Mouse (Mus musculus) kidney, embryonic 15.5 days (tissue): ENCODE results near the gene Ucn3. TPM values are rescaled to one million over a fixed set of nuclear protein-coding genes. Genes with fewer than 3 reads are reported as not detected.

ENCODE experiments used
- ATAC-seq: fragments of 200-750 bp; cut with Nextera tagmentation; replicated peaks from 2 replicates; pipeline ENCODE4 v1.8.0; 2017; ENCODE audit warnings: moderate TSS enrichment; ENCODE audit not compliant: low FRiP score
- H3K27ac ChIP-seq: fragments of 300-500 bp; sonication (generic); 2 replicates; pipeline ENCODE4 v1.5.1; 2015; ENCODE audit warnings: mild to moderate bottlenecking, inconsistent platforms
- H3K27me3 ChIP-seq: fragments of 300-500 bp; sonication (generic); 2 replicates; pipeline ENCODE4 v1.6.1; 2015; ENCODE audit warnings: inconsistent platforms
- H3K36me3 ChIP-seq: fragments of 300-500 bp; sonication (generic); 2 replicates; pipeline ENCODE4 v1.6.1; 2015; ENCODE audit warnings: inconsistent platforms
- H3K4me1 ChIP-seq: fragments of 300-500 bp; sonication (generic); 2 replicates; pipeline ENCODE4 v1.6.1; 2015; ENCODE audit warnings: inconsistent platforms
- H3K4me2 ChIP-seq: fragments of 300-500 bp; sonication (generic); 2 replicates; pipeline ENCODE4 v1.6.1; 2015; ENCODE audit warnings: moderate library complexity, mild to moderate bottlenecking, inconsistent platforms
- H3K4me3 ChIP-seq: fragments of 300-500 bp; sonication (generic); replicated peaks from 2 replicates; pipeline ENCODE4 v1.5.1; 2015; ENCODE audit warnings: mild to moderate bottlenecking, inconsistent platforms
- H3K9ac ChIP-seq: fragments of 300-500 bp; sonication (generic); 2 replicates; pipeline ENCODE4 v1.6.1; 2015; ENCODE audit warnings: mild to moderate bottlenecking, inconsistent platforms
- H3K9me3 ChIP-seq: fragments of 300-500 bp; sonication (generic); replicated peaks from 2 replicates; pipeline ENCODE4 v1.6.1; 2016; ENCODE audit warnings: inconsistent platforms
- WGBS: fragments of 180-500 bp; shearing (Covaris S2); methylation state at CpG from one replicate; pipeline ENCODE4 v1.1.7; 2015; ENCODE audit warnings: mixed read lengths; 5-methylcytosine and 5-hydroxymethylcytosine counted together
- polyA plus RNA-seq: library from polyadenylated mRNA; unstranded; fragments of >200 nt; fragmentation: Nextera tagmentation; extraction: Ambion mirVana; gene quantifications from 2 replicates; pipeline ENCODE4 v1.2.1, GENCODE M21; 2015

The Ucn3 gene
- not detected in 2 replicates for polyA plus RNA-seq

DNA sequence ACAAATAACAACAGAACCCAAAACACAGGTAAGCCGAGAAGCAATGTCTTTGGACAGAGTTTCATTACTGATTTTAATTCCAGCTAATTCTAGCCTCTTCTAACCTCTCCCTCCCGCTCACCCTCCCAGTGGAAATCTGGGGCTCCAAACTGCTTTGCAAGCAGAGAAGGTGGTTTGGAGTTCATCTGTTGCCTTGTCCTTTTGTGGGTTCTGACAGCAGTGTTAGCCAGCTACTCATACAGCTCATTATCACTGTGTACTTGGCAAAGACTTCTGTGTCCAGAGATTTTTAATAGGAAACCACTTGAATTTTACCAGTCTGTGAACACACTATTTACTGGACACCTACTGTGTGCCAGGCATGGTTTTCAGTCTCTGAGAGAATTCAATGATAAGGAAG, at the start of gene Ucn3:
Gene Ucn3, minus strand, starts transcription at position 101 of the 400 bp plus-strand sequence.
- Histone ChIP-seq H3K36me3 (no peaks in the 10 kb centered on the region), H3K9me3 (no peaks in the 10 kb centered on the region), H3K4me3 (no peak within 1 kb of the TSS), H3K4me2 (no peak within 1 kb of the TSS), H3K4me1 (no peaks in the 10 kb centered on the region), H3K9ac (no peak within 1 kb of the TSS), H3K27me3 (no peaks in the 10 kb centered on the region), H3K27ac (no peak within 1 kb of the TSS)
- WGBS = 59% methylated on average over 2 of the region's 2 CpGs
- ATAC-seq = no peak

DNA sequence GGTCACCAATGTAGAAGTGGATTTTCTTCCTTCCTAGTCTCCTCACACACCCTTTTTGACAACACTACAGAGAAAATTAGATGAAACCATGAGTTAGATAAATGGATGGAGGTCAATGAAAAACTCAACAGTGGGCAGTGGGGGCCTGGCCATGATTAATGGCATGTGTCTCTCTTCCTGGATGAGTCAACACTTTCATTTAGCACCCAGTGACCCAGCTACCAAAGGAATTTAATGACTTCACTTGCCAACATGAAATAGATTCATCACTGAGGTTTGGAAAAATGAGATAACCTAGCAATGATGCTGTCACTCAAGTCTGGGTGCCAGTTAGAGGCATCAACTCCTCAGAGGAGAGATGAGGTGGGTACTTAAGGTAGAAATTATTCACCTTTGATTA, 46.9 kb upstream of the Ucn3 start:
- Histone ChIP-seq H3K36me3 (no peaks in the 10 kb centered on the region), H3K4me1 (no peaks in the 10 kb centered on the region)

DNA sequence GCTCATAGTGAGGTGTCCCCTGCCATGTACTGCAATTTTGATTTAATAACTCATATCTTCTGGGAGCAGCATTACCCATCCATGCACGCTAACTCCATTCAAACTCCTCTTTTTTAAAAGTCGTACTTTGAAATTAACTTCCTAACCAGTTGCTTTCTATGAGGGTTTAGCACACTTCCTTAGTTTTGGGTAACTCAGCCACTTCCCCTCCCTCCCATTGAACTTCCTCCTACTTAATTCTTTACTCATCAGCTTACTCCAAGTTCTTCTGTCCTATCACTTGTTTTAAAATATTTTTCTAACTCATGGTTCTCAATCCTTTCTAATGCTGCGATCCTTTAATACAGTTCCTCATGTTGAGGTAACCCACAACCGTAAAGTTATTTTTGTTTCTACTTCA, 23.7 kb upstream of the Ucn3 start:
- Histone ChIP-seq H3K36me3 (no peaks in the 10 kb centered on the region), H3K4me3 (no peak overlapping the region), H3K27me3 (no peaks in the 10 kb centered on the region), H3K9ac (no peak overlapping the region), H3K4me1 (no peaks in the 10 kb centered on the region), H3K27ac (no peak overlapping the region), H3K4me2 (no peak overlapping the region), H3K9me3 (no peaks in the 10 kb centered on the region)
- no peak for ATAC-seq
- 83% methylated on average over 4 of the region's 4 CpGs for WGBS

More for the DNA sequence above, 46.9 kb upstream of the Ucn3 start:
- H3K27me3 ChIP-seq = no peaks in the 10 kb centered on the region
- no peaks in the 10 kb centered on the region for H3K9me3 ChIP-seq
- H3K9ac ChIP-seq = no peak overlapping the region
- no peak overlapping the region for H3K4me3 ChIP-seq
- no peak overlapping the region for H3K27ac ChIP-seq
- H3K4me2 ChIP-seq = no peak overlapping the region
- no peak for ATAC-seq

DNA sequence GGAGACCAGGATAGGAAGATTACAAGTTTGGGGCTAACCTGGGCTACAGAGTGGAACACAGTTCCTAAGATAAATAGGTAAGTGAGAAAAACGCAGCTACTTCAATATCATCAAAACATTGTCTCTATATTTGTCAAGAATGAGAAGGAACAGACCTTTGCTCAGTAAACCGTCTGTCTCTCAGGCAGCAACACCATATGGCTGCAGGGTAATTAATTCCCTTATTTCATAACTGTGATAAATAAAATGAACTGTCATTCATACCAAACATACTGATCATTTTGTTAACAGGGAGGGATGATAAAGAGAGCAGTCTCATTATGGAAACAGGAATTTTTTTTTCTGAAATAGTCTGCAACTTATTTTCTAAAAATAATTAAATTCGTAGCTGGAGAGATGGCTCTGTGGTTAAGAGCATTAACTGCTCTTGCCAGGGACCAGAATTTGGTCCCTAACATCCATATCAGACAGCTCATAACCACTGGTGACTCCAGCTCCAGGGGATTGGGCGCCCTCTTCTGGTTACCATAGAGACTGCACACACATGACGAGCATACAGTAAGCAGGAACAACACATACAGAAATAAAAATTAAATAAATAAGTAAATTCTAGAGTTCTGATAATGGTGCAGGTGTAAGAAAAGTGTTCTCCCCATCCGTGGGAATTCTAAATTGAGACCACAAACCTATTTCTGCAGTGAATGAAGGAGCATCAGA, 6.2 kb upstream of the Ucn3 start:
- H3K36me3 ChIP-seq = no peaks in the 10 kb centered on the region
- no peak overlapping the region for H3K9ac ChIP-seq
- no peaks in the 10 kb centered on the region for H3K9me3 ChIP-seq
- no peak for ATAC-seq
- H3K4me1 ChIP-seq = no peaks in the 10 kb centered on the region
- H3K4me2 ChIP-seq = no peak overlapping the region
- H3K4me3 ChIP-seq = no peak overlapping the region
- H3K27me3 ChIP-seq = no peaks in the 10 kb centered on the region
- 78% methylated on average over 6 of the region's 6 CpGs for WGBS
- H3K27ac ChIP-seq = no peak overlapping the region

DNA sequence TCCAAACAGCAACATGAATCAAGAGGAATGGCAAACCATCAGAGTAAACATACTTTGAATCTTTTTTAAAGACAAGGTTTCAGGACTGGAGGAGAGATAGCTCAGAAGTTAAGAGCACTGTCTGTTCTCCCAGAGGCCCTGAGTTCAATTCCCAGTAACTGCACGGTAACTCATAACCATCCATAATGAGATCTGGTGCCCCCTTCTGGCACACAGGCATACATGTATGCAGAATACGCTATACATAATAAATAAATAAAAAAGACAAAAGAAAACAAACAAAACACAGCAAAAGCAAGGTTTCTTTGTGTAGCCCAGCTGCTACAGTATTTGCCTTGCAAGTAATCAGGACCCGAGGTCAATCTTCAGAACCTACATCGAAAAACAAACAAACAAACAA, 4.3 kb upstream of the Ucn3 start:
- Histone ChIP-seq H3K9me3 (no peaks in the 10 kb centered on the region), H3K4me3 (no peak overlapping the region), H3K27me3 (no peaks in the 10 kb centered on the region), H3K4me1 (no peaks in the 10 kb centered on the region), H3K9ac (no peak overlapping the region), H3K36me3 (no peaks in the 10 kb centered on the region), H3K4me2 (no peak overlapping the region), H3K27ac (no peak overlapping the region)
- 90% methylated on average over 4 of the region's 4 CpGs for WGBS
- ATAC-seq = no peak

DNA sequence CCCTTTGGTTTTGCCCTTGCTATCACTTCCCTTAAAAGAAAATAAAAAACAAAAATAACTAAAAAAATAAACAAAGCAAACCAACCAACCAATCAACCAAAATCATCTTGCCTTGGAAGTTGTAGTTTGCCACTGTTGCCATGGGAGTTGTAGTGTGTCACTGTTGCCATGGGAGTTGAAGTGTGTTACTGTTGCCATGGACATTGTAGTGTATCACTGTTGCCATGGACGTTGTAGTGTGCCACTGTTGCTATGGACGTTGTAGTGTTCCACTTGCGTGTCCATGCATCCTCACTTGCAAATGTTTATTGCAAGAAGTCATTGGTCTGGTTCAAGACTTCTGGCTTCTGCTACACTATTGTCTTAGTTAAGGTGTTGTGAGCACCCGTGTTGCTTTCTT, 2.1 kb upstream of the Ucn3 start:
- H3K9ac ChIP-seq = no peak overlapping the region
- H3K36me3 ChIP-seq = no peaks in the 10 kb centered on the region
- H3K27me3 ChIP-seq = no peaks in the 10 kb centered on the region
- no peaks in the 10 kb centered on the region for H3K9me3 ChIP-seq
- H3K4me3 ChIP-seq = no peak overlapping the region
- H3K27ac ChIP-seq = no peak overlapping the region
- 91% methylated on average over 4 of the region's 4 CpGs for WGBS
- no peak for ATAC-seq
- H3K4me1 ChIP-seq = no peaks in the 10 kb centered on the region
- no peak overlapping the region for H3K4me2 ChIP-seq

GRCm38 (mm10) chr13:3944699-3945098, 450 bp downstream of the Ucn3 start:
- Histone ChIP-seq H3K4me3 (no peak overlapping the region), H3K4me2 (no peak overlapping the region), H3K36me3 (no peaks in the 10 kb centered on the region), H3K9me3 (no peaks in the 10 kb centered on the region), H3K27me3 (no peaks in the 10 kb centered on the region), H3K27ac (no peak overlapping the region), H3K9ac (no peak overlapping the region), H3K4me1 (no peaks in the 10 kb centered on the region)
- 58% methylated on average over 7 of the region's 7 CpGs for WGBS
- no peak for ATAC-seq

DNA sequence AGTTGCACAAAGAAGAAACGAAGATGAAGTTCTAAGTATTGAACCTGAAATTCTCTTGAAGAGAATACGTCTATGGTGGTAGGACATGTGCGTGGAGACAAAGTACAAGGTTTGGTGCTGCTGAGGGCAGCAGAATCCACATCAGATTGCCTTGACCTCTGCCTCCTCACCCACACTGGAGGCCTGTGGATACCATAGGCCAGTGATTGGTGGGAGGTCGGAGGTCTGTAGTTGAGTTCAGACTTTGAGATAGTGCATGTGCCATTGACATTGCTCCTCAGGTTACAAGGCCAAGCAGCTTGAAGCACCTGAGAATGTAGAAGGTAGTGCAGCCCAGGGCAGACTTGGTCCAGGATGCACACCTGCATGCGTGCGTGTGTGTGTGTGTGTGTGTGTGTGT, 19.1 kb downstream of the Ucn3 start:
- no peak overlapping the region for H3K4me2 ChIP-seq

DNA sequence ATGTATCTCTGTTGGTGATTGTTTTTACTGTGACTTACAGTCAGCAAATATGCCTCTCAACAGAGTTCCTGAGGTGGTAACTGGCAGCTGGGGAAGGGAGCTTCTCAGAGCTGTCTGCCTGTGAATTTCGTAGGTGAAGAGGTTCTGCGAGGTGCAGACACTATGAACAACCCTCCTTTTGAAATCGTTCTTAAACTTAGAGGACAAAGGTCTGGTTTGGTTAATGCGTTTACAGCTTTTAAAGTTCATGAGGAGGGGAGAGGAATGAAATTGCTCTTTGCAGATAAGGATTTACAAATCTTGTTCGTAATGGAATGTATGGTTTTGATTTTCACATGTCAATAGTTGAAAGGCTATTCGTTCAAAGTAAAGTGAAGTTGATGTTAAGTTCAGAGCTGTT, 19.5 kb downstream of the Ucn3 start:
- Histone ChIP-seq H3K36me3 (no peaks in the 10 kb centered on the region), H3K9ac (no peak overlapping the region), H3K4me3 (no peak overlapping the region), H3K9me3 (no peaks in the 10 kb centered on the region), H3K4me2 (no peak overlapping the region), H3K27me3 (no peaks in the 10 kb centered on the region), H3K27ac (no peak overlapping the region), H3K4me1 (no peaks in the 10 kb centered on the region)
- ATAC-seq = no peak
- WGBS = 78% methylated on average over 6 of the region's 6 CpGs

More for the DNA sequence above, 19.1 kb downstream of the Ucn3 start:
- Histone ChIP-seq H3K4me3 (no peak overlapping the region), H3K9me3 (no peaks in the 10 kb centered on the region), H3K36me3 (no peaks in the 10 kb centered on the region), H3K9ac (no peak overlapping the region), H3K4me1 (no peaks in the 10 kb centered on the region), H3K27ac (no peak overlapping the region), H3K27me3 (no peaks in the 10 kb centered on the region)
- WGBS = 83% methylated on average over 6 of the region's 6 CpGs
- no peak for ATAC-seq

- Histone ChIP-seq H3K27ac (no peak overlapping the region), H3K9me3 (no peaks in the 10 kb centered on the region), H3K4me1 (no peaks in the 10 kb centered on the region), H3K27me3 (no peaks in the 10 kb centered on the region), H3K9ac (no peak overlapping the region), H3K4me3 (no peak overlapping the region), H3K36me3 (no peaks in the 10 kb centered on the region), H3K4me2 (no peak overlapping the region)
- whole genome bisulfite sequencing = 83% methylated on average over 5 of the region's 5 CpGs
- no peak for ATAC-seq
Measured at GRCm38 (mm10) chr13:3924483-3924882, 20.7 kb downstream of the Ucn3 start.

DNA sequence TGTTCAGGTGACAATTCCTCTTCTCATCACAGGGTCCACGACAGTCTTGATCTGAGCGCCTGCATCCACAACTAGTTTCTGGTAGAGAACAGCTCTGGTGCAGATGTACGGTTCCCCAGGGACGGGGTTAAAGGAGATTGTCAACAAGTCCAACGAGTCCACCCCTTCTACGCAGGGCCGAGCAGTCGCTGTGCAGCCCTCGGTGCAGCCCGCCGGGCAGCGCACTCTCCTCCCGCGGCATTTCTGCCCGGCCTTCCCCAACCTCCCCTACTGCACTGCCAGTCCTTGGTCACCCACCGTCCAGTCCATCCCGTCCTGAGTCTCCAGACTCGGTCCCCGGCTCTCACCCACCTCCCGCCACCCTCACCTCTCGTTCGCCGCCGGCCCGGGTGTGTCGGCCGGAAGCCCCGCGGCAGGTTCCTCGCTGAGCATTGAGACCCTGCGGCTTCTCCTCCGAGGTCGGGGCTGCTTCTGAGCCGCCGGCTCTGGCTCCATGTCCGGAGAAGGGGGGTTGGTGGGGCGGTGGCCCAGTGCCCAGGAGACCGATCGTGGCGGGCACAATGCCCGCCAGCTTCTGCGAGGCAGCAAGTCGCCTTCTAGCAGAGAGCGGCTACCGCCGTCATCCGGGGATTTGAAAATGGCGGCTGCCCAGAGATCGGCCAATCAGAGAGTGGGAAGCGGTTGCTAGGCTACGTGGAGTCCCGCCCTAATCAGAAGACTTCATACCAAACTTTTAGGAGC, 27.4 kb downstream of the Ucn3 start, which contains the start of the genes Net1 and Tubal3:
Gene Net1, minus strand, starts transcription at position 650 of the 741 bp plus-strand sequence.
Gene Tubal3, plus strand, starts transcription at position 704 of the 741 bp plus-strand sequence.
- peak within 1 kb of the TSS; percentile 69 for H3K9ac ChIP-seq
- H3K4me1 ChIP-seq = peaks cover 11% of the 10 kb centered on the region; the same call in 1 of the 2 replicates
- H3K27ac ChIP-seq = peak within 1 kb of the TSS; percentile 84
- no peaks in the 10 kb centered on the region for H3K9me3 ChIP-seq
- peak within 1 kb of the TSS; percentile 80 for H3K4me3 ChIP-seq
- under 1% methylated on average over 52 of the region's 52 CpGs for WGBS
- peaks cover 17% of the 10 kb centered on the region for H3K36me3 ChIP-seq
- peak within 1 kb of the TSS; percentile 69 for H3K4me2 ChIP-seq
- no peaks in the 10 kb centered on the region for H3K27me3 ChIP-seq
- ATAC-seq = peak; percentile 99

DNA sequence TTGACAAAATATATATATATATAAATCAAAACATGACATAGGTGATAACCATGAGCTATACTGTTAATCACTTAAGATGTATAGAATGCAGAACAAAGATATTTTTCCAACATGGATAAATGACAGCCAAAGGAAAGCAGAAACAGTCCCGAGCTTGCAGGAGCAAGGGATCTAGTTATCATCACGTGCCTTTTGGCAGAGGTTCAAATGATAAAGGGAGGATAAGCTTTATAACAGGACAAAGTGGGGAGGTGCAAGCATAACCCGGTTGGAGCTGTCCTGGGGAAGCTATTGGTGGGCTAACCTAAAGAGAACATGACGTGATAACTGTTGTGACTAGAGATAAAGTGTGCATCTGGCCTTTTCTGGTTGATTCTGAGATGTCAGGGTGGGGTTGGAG, 31.6 kb downstream of the Ucn3 start:
- Histone ChIP-seq H3K9ac (no peak overlapping the region), H3K4me2 (no peak overlapping the region), H3K36me3 (peaks cover 32% of the 10 kb centered on the region), H3K27ac (no peak overlapping the region), H3K9me3 (no peaks in the 10 kb centered on the region), H3K27me3 (no peaks in the 10 kb centered on the region), H3K4me3 (no peak overlapping the region), H3K4me1 (peaks cover 11% of the 10 kb centered on the region; the same call in 1 of the 2 replicates)
- ATAC-seq = no peak
- 73% methylated on average over 4 of the region's 4 CpGs for WGBS
